Mouse (Mus musculus): ENCODE measurements around the gene Myh10. TPM values are rescaled to one million over a fixed set of nuclear protein-coding genes. Genes with fewer than 3 reads are reported as not detected.

Gene Myh10
- polyA plus RNA-seq, 1 experiment from 2014 or later: 161 TPM

DNA sequence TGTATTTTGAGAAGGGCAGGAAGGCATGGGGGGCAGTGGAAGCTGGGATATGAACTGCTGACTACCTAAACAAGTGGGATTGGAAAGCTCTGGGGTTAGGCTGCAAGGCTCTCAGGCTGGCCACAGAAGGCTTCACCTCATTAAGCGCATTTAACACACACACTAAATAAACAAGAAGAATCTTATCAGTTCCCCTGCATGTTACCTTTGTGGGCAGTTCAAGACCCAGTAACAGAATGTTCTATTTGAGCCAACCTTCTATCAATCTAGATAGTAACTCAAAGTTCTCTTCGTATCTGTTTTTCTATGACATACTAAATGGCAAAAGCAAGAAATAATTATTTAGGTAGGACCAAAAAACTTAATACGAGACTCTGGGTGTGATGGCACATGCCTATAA is 143.7 kb downstream of the Myh10 start:
- H3K27ac ChIP-seq (replicated peaks): no peak overlapping the region
- no peaks in the 10 kb centered on the region for H3K9me3 ChIP-seq
- H3K36me3 ChIP-seq (replicated peaks): peaks cover 88% of the 10 kb centered on the region
- no peak overlapping the region for H3K4me3 ChIP-seq
- no peaks in the 10 kb centered on the region for H3K27me3 ChIP-seq (replicated peaks; ENCODE audit: low read depth, poor library complexity, severe bottlenecking)
- H3K4me1 ChIP-seq: no peaks in the 10 kb centered on the region
- DNase-seq (ENCODE audit: low spot score): no peak
- 91% methylated on average over 3 of the region's 3 CpGs for WGBS

DNA sequence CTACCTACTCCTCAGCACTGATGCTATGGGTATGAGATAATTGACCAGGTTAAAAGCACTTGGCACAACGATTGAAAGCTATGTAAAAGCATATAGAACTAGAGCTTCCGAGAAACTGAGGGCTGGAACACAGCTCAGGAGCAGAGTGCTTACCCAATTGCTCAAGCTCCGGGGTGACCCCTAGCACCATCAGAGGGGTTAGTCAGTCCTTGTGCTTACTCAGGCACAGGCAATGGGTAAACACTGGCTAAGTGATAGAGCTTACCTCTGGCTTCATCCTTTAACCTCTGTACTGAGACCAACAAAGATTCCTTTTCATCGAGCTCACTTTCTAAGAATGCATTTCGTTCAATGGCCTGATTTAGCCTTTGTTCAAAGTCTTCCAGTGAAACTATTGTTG is 148.2 kb downstream of the Myh10 start:
- no peaks in the 10 kb centered on the region for H3K27me3 ChIP-seq (replicated peaks; ENCODE audit: low read depth, poor library complexity, severe bottlenecking)
- peaks cover 84% of the 10 kb centered on the region for H3K36me3 ChIP-seq (replicated peaks)
- 85% methylated on average over 5 of the region's 5 CpGs for WGBS
- DNase-seq (ENCODE audit: low spot score): no peak
- H3K4me1 ChIP-seq: no peaks in the 10 kb centered on the region
- H3K9me3 ChIP-seq: no peaks in the 10 kb centered on the region
- H3K27ac ChIP-seq (replicated peaks): no peak overlapping the region
- no peak overlapping the region for H3K4me3 ChIP-seq

DNA sequence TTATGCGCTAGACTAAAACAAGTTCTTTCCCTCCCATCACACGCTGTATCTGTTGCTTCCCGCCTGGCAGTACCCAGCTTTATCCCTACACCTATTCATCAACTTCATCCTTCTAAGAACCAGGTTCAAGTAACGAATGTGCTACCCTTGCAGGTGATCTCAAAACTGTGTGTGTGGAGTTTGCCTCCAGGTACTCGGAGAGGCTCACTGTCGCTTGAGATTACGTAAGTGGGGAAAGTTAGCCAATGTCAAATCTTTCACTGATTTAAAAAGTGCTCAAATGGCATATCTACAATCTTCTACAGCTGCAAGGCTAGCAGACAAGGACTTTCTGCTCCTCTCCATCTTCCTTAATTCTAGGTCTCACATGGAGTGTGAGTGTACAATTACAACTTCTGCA is 159.5 kb downstream of the Myh10 start:
- Histone ChIP-seq H3K27ac (replicated peaks) (no peak overlapping the region), H3K4me3 (0 out of 2 replicates have a peak overlapping the region, but pooled peaks have one; percentile 77), H3K4me1 (peaks cover 30% of the 10 kb centered on the region), H3K36me3 (replicated peaks) (peaks cover 7% of the 10 kb centered on the region; the same call in 1 of the 2 replicates), H3K9me3 (no peaks in the 10 kb centered on the region), H3K27me3 (replicated peaks; ENCODE audit: low read depth, poor library complexity, severe bottlenecking) (no peaks in the 10 kb centered on the region)
- no peak for DNase-seq (ENCODE audit: low spot score)
- 90% methylated on average over 7 of the region's 7 CpGs for WGBS

DNA sequence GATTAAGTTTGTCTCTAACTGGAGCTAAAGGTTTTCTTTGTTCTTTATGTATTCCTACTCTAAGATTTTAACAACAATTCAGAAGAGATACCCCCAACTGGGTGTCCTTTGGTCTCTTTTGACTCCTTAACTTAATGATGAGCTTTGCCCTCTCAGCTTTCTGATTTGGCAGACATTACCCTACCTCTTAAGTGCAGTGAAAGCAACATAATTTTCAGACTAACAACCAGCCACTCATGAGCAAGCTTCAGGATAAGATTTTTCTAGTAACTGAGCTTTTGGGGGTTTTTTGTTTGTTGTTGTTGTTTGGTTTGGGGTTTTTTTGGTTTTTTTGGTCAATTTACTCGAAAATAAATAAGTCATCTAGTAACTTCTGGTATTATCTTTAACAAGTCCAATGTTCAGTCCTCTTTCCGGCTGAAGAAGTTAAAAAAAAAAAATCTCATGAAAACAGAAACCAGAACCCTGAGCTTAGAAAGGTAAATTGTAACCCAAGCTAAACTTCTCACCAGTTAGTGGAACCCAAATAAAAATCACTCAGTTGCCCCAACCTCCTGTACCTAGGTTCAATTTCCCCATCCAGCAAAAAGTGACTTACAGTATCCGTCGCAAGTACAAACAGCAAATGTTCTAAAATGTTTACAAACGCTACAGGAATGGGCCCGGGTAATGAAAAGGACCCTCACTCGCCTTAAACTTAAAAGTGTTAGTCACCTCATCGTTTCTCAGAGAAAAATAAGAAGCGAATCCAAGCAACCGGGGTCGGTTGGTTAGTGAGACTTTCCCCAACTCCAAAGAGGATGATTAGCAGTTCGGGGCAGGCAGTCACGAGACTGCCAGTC is 160.5 kb downstream of the Myh10 start:
- peak overlapping the region; percentile 77 for H3K4me3 ChIP-seq
- peak overlapping the region; percentile 92 for H3K27ac ChIP-seq (replicated peaks)
- H3K4me1 ChIP-seq: peaks cover 30% of the 10 kb centered on the region
- no peak for DNase-seq (ENCODE audit: low spot score)
- H3K27me3 ChIP-seq (replicated peaks; ENCODE audit: low read depth, poor library complexity, severe bottlenecking): no peaks in the 10 kb centered on the region
- H3K36me3 ChIP-seq (replicated peaks): peaks cover 7% of the 10 kb centered on the region; the same call in 1 of the 2 replicates
- WGBS: 6% methylated on average over 13 of the region's 13 CpGs
- H3K9me3 ChIP-seq: no peaks in the 10 kb centered on the region

DNA sequence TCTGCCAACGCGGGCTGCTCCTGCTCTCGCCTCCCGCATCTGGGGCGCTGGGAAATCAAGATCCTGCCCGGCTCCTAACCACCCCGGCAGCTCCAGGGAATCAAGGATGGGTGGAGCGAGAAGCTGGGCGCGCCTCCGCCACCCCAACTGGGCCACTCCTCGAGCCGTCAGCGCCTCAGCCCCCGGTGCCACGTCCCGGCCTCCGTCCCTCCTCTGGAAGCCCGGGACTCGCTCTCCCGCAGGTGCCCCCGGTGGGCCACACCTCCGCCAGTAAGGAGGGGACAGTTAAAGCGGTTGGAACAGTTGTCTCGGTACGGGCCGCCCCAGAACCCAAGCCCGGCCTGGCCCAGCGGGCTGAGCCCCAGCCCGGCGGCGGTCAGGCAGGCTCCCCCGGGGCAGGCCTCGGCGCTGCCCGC is 161.1 kb downstream of the Myh10 start:
- H3K4me3 ChIP-seq: peak overlapping the region; percentile 77
- peaks cover 7% of the 10 kb centered on the region; the same call in 1 of the 2 replicates for H3K36me3 ChIP-seq (replicated peaks)
- DNase-seq (ENCODE audit: low spot score): peak; percentile 67
- H3K27me3 ChIP-seq (replicated peaks; ENCODE audit: low read depth, poor library complexity, severe bottlenecking): no peaks in the 10 kb centered on the region
- no peaks in the 10 kb centered on the region for H3K9me3 ChIP-seq
- WGBS: under 1% methylated on average over 36 of the region's 36 CpGs
- peak overlapping the region; percentile 92 for H3K27ac ChIP-seq (replicated peaks)
- H3K4me1 ChIP-seq: peaks cover 30% of the 10 kb centered on the region

DNA sequence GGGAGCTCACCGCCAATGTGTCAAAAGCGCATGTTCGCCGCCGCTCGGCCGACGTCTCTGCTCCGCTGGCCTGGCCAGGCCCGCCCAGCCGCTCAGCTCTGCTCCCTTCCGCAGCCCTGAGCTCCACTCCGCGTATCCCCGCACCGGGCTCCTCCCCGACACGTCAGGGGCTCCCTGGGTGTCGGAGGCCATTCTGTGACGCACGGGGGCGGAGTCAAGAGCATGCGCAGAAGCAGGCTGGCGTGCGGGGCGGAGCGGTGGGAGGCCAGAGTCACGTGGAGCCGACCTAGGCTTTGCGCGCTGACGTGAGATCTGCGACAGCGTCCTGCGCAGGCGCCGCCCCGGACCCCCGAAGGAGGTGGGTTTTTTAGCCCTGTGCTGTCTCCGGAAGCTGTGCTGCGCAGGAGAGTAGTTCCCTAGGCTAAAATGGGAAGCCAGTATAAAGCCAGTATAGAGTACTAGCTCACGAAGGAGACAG is 161.6 kb downstream of the Myh10 start:
- Histone ChIP-seq H3K4me3 (peak overlapping the region; percentile 77), H3K4me1 (peaks cover 30% of the 10 kb centered on the region), H3K27me3 (replicated peaks; ENCODE audit: low read depth, poor library complexity, severe bottlenecking) (no peaks in the 10 kb centered on the region), H3K36me3 (replicated peaks) (peaks cover 7% of the 10 kb centered on the region; the same call in 1 of the 2 replicates), H3K27ac (replicated peaks) (peak overlapping the region; percentile 92), H3K9me3 (no peaks in the 10 kb centered on the region)
- peak; percentile 100 for DNase-seq (ENCODE audit: low spot score)
- WGBS: under 1% methylated on average over 42 of the region's 42 CpGs

DNA sequence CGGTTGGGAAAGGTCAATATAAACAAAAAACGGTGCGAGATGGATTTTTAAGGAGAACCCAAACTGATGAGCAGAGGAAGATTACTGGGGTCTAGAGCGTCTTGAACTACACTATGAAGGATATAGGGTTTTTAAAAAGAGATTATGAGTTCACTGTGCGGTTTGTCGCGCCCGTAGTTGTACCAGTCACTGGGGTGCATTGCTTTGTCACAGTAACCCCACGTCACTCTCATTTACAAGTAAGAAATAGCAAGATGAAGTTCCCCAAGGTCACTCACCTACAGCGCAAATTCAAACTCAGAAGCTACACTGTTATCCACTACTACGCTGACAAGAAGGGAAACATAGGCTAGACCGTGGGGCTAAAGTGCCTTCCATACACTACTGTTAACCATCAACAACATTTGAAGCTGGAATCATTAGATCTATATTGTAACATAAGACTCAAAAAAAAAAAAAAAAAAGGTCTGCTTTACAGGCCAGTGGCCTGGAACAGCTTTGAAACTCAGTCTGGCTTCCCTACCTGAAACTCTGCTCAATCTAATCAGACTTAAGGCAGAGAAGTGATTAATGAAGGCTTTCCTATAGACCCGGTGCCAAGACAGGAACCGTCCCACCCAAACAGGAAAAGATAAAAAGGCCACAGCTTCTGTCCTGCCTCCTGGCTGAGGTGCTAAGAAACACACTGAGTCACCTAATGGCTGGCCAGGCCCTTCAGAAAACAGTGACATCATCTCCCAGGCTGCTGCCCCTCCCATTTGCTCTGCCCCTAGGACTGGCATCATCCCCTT is 162.4 kb downstream of the Myh10 start:
- WGBS: 51% methylated on average over 14 of the region's 14 CpGs
- peaks cover 3% of the 10 kb centered on the region; the same call in 1 of the 2 replicates for H3K36me3 ChIP-seq (replicated peaks)
- no peaks in the 10 kb centered on the region for H3K9me3 ChIP-seq
- no peak for DNase-seq (ENCODE audit: low spot score)
- peak overlapping the region; percentile 92 for H3K27ac ChIP-seq (replicated peaks)
- peaks cover 30% of the 10 kb centered on the region for H3K4me1 ChIP-seq
- H3K4me3 ChIP-seq: peak overlapping the region; percentile 77
- H3K27me3 ChIP-seq (replicated peaks; ENCODE audit: low read depth, poor library complexity, severe bottlenecking): no peaks in the 10 kb centered on the region

DNA sequence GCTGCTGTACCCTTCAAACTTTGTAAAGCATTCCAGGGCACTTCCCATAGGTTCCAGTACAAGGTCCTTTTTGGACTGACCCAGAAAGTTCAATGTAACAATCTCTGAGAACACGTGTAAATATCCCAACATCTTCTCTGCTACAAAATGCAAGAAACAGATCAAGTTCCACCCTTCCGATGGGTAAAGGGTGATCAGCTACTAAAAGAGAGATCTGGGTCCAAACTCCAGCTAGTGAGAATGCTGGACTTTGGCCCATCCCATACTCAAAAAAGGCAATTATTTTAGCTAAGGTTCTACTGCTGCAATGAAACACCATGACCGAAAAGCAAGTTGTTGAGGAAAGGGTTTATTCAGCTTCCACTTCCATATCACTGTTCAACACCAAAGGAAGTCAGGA is 163.3 kb downstream of the Myh10 start:
- H3K9me3 ChIP-seq: no peaks in the 10 kb centered on the region
- H3K27ac ChIP-seq (replicated peaks): no peak overlapping the region
- no peaks in the 10 kb centered on the region for H3K36me3 ChIP-seq (replicated peaks)
- DNase-seq (ENCODE audit: low spot score): no peak
- no peak overlapping the region for H3K4me3 ChIP-seq
- H3K27me3 ChIP-seq (replicated peaks; ENCODE audit: low read depth, poor library complexity, severe bottlenecking): no peaks in the 10 kb centered on the region
- WGBS: 89% methylated on average over 3 of the region's 3 CpGs
- H3K4me1 ChIP-seq: peaks cover 30% of the 10 kb centered on the region

DNA sequence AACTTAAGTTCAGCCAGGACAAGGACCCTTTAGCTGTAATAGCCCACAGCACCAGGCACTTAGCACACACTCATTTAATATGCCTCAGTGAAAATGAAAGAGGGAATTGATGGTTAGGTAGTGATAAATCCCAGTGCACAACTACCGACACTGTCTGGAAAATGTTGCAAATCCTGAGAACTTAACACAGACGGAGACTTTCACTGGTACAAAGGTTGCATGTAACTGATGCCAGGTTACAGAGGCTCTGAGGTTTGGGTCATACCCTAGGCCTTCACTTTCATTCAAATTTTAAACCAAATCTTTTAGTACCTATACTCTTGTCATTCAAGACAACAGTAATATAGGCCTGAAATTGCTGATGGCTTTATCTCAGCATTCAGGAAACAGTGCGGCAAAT is 166.0 kb downstream of the Myh10 start:
- 91% methylated on average over 3 of the region's 3 CpGs for WGBS
- Histone ChIP-seq H3K4me3 (no peak overlapping the region), H3K27me3 (replicated peaks; ENCODE audit: low read depth, poor library complexity, severe bottlenecking) (no peaks in the 10 kb centered on the region), H3K36me3 (replicated peaks) (no peaks in the 10 kb centered on the region), H3K4me1 (peaks cover 13% of the 10 kb centered on the region), H3K9me3 (no peaks in the 10 kb centered on the region), H3K27ac (replicated peaks) (no peak overlapping the region)
- no peak for DNase-seq (ENCODE audit: low spot score)

DNA sequence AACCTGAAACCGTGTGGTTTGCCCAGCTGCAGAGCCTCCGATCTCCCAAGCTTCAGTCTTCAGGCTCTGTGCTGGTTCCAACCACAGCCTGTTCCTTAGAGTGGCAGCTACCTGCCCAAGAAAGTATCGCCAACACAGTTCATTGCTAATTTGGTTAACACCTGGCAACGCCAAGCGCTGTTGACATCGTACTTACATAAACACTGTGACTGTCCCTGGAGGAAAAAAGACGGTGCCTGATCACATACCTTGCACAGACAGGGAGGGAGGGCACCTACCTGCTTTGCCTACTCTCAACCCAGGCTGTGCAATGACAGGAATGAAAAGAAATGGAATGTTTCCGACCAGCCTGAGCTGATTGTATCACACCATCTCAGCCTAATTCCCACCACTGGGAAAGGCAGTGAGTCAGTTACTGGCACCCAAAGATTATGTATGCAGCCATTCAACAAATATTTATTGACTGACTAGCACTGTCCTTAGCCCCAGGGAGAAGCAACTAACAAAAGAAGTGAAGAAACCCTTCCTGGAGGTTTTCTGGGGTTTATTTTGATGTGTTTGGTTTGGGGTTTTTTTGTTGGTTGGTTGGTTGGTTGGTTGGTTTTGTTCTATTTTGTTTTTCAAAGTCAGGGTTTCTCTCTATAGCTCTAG is 168.7 kb downstream of the Myh10 start:
- Histone ChIP-seq H3K27ac (replicated peaks) (no peak overlapping the region), H3K27me3 (replicated peaks; ENCODE audit: low read depth, poor library complexity, severe bottlenecking) (no peaks in the 10 kb centered on the region), H3K4me1 (0 out of 2 replicates have a peak, but pooled peaks cover 3% of the 10 kb centered on the region), H3K4me3 (no peak overlapping the region), H3K9me3 (no peaks in the 10 kb centered on the region), H3K36me3 (replicated peaks) (no peaks in the 10 kb centered on the region)
- no peak for DNase-seq (ENCODE audit: low spot score)
- WGBS: 80% methylated on average over 8 of the region's 8 CpGs

DNA sequence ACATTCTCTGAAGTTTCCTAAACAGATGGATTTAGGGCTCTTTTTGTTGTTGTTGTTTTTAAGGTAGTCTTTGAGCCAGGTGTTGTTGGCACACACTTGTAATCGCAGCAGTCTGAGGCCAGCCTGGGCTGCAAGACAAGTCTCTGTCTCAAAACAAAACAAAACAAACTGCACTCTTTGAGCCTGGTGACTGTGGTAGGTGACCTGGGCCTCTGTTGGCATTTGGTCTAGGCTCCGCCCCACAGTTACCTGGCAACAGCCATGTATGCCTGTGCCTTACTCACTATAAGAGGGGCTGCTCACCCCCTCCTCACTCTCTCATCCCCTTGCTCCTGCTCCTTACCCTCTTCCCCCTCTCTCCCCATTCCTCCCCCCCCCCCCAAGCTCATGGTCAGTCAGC is 170.9 kb downstream of the Myh10 start:
- Histone ChIP-seq H3K27ac (replicated peaks) (no peak overlapping the region), H3K4me3 (no peak overlapping the region), H3K9me3 (no peaks in the 10 kb centered on the region), H3K36me3 (replicated peaks) (no peaks in the 10 kb centered on the region), H3K4me1 (0 out of 2 replicates have a peak, but pooled peaks cover 3% of the 10 kb centered on the region), H3K27me3 (replicated peaks; ENCODE audit: low read depth, poor library complexity, severe bottlenecking) (no peaks in the 10 kb centered on the region)
- WGBS: 77% methylated on average over 2 of the region's 2 CpGs
- DNase-seq (ENCODE audit: low spot score): no peak

DNA sequence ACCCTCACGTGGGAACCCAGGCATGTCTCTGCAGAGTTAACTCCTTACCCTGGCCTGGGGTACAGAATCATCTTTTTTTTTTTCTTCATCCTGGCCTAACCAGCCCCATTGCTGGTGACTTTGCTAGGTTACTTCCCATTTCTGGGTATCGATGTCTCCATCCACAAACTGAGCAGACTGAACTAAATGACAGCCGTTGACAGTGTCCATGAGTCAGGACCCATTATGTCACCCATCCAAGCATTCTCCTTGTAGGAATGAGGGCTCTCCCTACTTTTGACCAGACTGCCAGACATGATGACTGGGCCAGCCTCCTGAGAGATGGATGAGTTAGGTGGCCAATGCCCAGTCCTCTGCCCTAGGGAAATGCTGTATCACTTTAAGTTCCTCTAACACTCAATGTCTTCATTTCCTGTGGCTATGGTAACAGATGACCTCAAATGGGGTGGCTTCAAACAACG is 172.3 kb downstream of the Myh10 start:
- Histone ChIP-seq H3K9me3 (no peaks in the 10 kb centered on the region), H3K36me3 (replicated peaks) (no peaks in the 10 kb centered on the region), H3K27me3 (replicated peaks; ENCODE audit: low read depth, poor library complexity, severe bottlenecking) (no peaks in the 10 kb centered on the region), H3K27ac (replicated peaks) (no peak overlapping the region), H3K4me3 (no peak overlapping the region), H3K4me1 (0 out of 2 replicates have a peak, but pooled peaks cover 3% of the 10 kb centered on the region)
- 76% methylated on average over 4 of the region's 4 CpGs for WGBS
- no peak for DNase-seq (ENCODE audit: low spot score)
